Mouse (Mus musculus) stomach, postnatal 0 days (tissue): ENCODE results near the gene Olfr9.

Source experiments
- CTCF ChIP-seq: IDR thresholded peaks from 2 replicates; pipeline ENCODE4 v1.5.1; 2016; ENCODE audit warnings: antibody characterized with exemption, low read depth, mild to moderate bottlenecking, moderate library complexity
- EP300 ChIP-seq: optimal IDR thresholded peaks from 2 replicates; pipeline ENCODE3; 2016; ENCODE audit warnings: antibody characterized with exemption

DNA sequence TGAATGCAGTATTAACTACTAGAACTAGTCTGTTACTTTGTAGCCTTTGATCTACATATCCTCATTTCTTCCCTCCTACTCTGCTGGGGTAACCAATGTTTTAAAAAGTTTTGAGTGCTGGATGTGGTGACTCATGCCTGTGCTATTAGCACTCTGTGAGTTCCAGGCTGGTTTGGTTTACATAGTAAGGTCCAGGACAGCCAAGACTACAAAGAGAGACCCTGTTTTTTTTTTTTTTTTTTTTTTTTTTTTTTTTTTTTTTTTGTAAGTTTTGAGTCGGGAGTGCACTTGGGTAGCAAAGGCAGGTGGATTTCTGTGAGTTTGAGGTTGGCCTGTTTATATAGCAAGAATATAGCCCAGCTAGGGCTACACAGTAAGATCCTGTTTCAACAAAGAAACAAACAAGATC, 20.9 kb upstream of the Olfr9 start:
- no peak for TF ChIP-seq CTCF
- TF ChIP-seq EP300 = no peak
